Mouse (Mus musculus): ENCODE measurements at regions not wholly inside any gene's neighbourhood (a gene's known extent, or its start where the extent isn't known, plus 50 kb on each side); places are given as distances from the start of the nearest gene placed in this dataset.

DNA sequence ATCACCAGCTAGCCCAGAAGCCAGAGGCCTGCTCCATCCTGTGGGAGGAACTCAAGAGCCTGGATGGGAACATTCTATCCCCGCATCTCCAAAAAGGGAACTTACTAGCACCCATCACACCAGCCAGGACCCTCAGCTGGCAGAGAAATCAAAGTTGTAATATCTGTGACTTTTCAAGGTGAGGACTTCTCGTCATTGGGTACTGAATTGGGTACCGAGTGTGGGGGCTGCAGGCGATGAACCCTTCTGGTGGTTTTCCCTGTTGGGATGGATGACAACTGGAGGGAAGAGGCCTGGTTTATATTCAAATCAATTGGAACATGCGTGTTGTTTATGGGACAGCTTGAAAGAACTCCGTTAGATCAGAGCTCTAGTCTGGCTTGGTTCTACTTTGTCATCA, 187.1 kb upstream of the Gjb5 start:
- intact Hi-C loops (cut with DNase I) = no loop called here
- DNase-seq (ENCODE audit: low spot score in 2 of 2) = no peak

DNA sequence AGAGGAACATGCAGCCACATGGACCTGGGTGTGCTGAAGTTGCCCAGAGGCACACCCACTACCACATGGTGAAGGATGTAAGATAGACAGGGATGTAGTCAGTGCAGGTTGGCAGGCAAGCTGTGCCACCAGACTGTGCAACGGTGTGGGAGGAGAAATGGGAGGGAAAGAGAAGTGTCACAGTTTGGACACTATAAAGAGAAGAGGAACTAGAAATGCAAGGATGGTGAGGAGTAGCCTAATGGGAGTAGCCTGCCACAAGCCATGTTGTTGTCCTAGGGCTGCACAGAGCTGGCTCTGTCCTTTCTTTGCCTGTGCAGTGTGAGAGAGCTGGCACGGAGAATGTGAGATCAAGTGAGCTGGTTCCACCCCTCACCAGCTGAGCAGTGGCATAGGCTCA, 185.3 kb upstream of the Gjb5 start:
- intact Hi-C loops (cut with DNase I) = no loop called here
- peak; percentile 30 to 55 for DNase-seq (ENCODE audit: low spot score in 2 of 2)

DNA sequence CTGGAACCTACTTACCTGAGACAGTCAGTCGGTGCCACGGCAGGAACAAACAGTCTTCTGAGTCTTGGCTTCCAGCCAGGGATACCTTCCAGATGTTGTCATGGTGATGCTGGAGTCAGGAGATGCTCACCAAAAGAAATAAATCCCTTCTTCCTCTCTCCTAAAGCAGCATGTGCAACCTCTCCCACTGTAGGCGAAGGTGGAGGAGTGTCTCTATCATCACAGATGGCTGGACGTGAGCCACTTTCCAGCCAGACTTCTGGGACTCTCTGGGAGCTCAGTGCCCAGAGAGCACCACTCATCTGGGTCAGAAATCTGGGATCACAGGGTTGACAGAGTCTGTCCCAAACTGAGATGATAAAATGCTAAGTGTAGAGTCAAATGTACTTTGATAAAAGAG, 184.8 kb upstream of the Gjb5 start:
- peak in 1 of 2 experiments; percentile 36 for DNase-seq (ENCODE audit: low spot score in 2 of 2)
- intact Hi-C loops (cut with DNase I) = no loop called here

DNA sequence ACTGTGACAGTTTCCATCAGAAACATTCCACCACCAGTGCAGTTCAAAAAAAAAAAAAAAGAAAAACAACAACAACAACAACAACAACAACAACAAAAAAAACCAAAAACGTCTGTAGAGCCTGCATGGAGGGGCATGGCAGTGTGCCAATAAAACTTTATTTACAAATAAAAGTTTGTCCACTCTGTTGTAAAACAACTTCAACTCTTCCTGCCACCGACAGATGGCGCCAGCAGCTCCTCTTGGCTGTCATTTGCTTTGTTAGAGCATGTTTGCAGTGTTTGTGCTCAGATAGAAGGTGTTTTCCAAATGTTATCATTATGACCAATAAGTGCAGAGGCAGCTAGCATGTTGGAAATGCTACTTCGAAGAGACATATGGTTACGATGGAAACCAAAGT, 179.0 kb upstream of the Gjb5 start:
- intact Hi-C loops (cut with DNase I) = loop anchor here (5.0 kb wide), 1 partner anchor 450 kb away; the partner anchor contains the start of gene Csmd2
- DNase-seq (ENCODE audit: low spot score in 2 of 2) = peak in 1 of 2 experiments; percentile 27

DNA sequence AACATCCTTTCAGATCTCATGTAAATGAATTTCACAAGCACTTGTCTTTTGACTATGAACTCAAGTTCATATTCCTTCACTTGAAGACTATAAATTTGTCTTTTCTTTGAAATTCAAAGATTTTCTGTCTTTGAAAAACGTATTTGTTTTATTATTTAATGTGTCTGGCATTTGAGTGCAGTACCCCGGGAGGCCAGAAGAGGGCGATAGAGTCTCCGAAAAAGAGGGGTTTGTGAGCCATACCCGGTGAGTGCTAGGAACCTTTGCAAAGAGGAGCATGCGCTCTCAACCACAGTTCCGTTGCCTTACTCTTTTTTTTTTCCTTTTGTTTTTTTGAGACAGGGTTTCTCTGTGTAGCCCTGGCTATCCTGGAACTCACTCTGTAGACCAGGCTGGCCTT, 177.6 kb upstream of the Gjb5 start:
- intact Hi-C loops (cut with DNase I) = loop anchor here (5.0 kb wide), 1 partner anchor 452 kb away; the partner anchor contains the start of gene Csmd2
- no peak for DNase-seq (ENCODE audit: low spot score in 2 of 2)

DNA sequence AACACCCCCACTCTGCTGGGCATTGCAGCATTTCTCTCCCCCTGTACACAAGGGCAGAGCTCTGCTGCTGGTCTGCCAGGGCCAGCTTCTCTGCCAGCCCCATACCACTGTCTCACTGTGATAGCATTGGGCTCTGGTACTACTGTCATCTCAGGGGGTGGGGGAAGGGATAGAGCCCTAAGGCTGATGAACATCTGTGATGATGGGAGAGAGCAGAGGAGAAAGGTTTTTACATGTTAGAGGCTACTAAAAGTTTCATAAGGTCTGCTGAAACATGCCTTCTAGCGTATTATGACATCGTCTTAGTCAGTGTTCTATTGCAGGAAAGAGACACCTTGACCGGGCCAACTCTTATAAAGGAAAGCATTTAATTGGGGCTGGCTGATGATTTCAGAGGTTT, 176.4 kb upstream of the Gjb5 start:
- intact Hi-C loops (cut with DNase I) = no loop called here
- DNase-seq (ENCODE audit: low spot score in 2 of 2) = no peak

DNA sequence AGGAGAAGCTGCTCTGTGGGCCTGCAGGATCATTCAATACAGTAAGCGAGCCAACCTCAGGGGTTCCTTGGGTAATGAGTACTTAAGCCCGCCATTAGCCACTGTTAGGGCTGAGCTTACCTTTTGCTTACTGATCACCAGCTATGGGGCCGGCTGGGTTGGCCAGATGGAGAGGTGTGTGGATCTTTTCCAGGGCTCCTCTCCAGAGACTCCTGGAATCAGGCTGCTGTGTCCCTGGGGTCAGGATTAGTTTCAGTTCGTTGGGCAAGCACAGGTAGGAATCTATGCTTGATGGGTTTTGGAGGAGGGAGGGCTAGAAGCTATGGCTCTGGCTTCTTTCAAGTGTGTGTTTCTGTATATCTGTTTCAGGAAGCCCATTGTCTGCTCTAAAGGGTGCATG, 175.7 kb upstream of the Gjb5 start:
- no peak for DNase-seq (ENCODE audit: low spot score in 2 of 2)
- intact Hi-C loops (cut with DNase I) = no loop called here

DNA sequence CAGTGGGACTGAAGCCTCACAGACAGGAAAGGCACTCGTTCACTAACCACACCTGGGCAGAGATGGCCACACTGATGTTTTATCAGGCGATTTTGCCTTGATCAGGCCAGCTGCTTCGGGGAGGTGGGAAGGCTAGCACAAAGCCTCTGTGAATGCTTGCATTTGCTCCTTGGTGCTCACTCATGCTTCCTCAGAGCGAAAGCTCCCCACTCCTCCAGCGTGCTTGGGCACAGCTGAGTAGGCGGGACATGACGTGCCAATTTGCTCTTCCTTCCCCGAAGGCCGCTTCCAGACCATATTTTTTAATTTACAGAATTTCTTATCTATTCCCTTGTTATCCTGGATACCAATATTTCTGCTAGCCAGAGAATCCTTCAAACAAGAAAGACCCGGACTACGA, 172.8 kb upstream of the Gjb5 start:
- intact Hi-C loops (cut with DNase I) = no loop called here

DNA sequence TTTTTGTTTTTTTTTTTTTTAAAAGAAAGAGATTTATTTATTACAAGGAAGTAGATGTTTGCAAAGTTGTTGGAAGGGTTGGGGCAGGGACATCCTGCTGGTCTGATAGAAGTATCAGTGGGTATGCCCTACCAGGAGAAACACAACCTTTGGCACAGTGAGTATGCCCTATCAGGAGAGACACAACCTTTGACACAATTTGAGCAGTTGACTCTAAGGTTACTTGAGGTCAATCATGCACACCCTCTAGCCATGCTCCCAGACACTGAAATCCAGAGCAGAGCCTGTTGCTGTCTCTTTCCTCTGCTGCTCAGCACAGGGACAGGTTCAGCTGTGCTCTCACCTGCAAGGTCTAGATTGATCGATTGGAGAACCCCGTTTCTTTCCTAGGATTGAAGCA, 164.2 kb upstream of the Gjb5 start:
- intact Hi-C loops (cut with DNase I) = no loop called here
- no peak for DNase-seq (ENCODE audit: low spot score in 2 of 2)

More for the DNA sequence above, 172.8 kb upstream of the Gjb5 start:
- DNase-seq (ENCODE audit: low spot score in 2 of 2) = no peak

DNA sequence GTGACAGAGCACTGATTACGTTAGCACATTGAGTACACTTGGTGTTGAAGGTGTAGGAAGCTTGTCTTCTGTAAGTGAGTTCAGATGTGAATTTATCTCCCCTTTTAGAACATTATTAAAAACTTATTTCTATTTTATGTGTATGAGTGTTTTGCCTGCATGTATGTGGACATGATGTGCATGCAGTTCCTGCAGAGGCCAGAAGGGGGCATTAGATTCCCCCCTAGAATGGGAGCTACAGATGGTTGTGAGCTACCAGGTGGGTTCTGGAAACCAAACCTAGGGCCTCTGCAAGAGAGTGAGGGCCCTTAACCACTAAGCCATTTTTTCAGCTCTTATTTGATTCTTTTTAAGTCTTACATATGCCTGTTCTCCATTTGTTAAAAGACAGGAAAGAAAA, 160.0 kb upstream of the Gjb5 start:
- DNase-seq (ENCODE audit: low spot score in 2 of 2) = no peak
- intact Hi-C loops (cut with DNase I) = no loop called here

DNA sequence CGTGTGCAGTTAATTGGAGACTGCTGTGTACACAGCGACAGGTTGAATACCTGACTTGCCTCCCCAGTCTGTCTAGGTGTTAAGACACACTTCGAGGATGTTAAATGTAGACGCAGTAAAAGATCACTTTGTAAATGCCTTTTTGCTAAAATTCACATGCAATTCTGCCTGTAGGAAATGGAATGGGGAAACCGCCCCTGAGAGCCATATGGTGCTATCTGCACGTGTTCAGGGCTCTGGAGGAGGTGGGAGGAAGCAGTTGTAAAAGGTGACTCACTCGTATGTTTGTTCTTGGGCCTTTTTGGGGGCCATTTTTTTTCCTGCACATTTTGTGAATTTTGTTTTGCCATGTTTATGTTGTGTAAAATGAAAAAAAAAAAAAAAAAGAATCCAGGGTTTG, 159.6 kb upstream of the Gjb5 start:
- DNase-seq (ENCODE audit: low spot score in 2 of 2) = peak; percentile 72 to 75
- intact Hi-C loops (cut with DNase I) = no loop called here

DNA sequence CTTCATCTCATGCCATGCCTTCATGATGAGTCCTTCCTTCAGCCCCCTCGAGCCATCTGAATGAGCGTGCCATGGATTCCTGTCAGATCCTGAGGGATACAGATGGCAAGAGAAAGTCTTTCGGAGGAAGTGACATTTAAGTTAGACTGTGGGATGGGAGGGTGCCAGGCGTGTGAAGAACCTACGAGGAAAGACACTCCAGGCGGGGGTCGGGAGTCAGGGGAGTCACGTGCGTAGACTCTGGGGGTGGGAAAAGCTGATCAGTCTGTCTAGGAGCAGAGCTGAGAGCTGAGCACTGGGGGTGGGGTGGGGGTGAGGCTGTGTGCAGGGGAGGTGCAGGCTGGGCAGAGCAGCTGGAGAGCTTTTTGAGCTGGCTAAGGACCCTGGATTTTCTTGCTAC, 152.0 kb upstream of the Gjb5 start:
- peak; percentile 63 to 70 for DNase-seq (ENCODE audit: low spot score in 2 of 2)
- intact Hi-C loops (cut with DNase I) = loop anchor here (5.0 kb wide), 1 partner anchor 48 kb away; no protein-coding TSS in a partner anchor

DNA sequence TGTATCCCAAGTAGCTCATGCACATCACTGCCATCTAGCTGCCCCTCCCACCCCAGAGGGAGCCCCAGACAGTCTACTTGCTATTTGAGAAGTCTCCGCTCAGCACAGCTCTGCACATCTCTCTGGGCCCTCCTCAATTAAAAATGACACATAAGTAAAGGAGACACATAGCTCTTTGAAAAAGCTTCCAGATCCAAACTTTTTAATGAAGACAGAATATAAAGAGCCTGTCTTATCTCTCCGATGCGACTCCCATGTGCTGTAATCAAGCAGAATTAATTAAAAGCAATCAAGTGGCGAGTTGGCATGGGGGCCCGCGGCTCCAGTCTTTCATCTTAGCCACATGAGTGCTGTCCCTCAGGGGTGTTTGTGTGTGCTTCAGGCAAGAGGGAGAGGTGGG, 144.6 kb upstream of the Gjb5 start:
- intact Hi-C loops (cut with DNase I) = no loop called here

DNA sequence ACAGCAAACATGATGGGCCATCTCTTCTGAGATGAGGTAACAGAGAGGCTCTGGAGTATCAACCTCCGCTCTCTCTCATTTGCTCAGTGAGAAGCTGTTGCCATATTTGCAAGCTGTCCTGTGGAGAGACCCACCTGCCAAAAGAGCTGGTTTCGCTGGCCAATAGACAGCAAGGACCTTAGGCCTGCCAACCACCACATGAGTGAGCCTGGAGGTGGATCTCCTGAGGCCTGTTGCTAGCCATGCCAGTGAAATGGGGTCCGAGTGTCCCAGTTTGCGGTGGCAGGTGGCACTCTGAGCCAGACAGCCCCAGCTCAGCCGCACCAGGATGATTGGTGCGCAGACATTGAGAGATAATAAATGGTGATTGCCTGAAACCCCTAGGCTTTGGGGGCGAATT, 143.9 kb upstream of the Gjb5 start:
- intact Hi-C loops (cut with DNase I) = no loop called here
- no peak for DNase-seq (ENCODE audit: low spot score in 2 of 2)

More for the DNA sequence above, 144.6 kb upstream of the Gjb5 start:
- DNase-seq (ENCODE audit: low spot score in 2 of 2) = no peak

DNA sequence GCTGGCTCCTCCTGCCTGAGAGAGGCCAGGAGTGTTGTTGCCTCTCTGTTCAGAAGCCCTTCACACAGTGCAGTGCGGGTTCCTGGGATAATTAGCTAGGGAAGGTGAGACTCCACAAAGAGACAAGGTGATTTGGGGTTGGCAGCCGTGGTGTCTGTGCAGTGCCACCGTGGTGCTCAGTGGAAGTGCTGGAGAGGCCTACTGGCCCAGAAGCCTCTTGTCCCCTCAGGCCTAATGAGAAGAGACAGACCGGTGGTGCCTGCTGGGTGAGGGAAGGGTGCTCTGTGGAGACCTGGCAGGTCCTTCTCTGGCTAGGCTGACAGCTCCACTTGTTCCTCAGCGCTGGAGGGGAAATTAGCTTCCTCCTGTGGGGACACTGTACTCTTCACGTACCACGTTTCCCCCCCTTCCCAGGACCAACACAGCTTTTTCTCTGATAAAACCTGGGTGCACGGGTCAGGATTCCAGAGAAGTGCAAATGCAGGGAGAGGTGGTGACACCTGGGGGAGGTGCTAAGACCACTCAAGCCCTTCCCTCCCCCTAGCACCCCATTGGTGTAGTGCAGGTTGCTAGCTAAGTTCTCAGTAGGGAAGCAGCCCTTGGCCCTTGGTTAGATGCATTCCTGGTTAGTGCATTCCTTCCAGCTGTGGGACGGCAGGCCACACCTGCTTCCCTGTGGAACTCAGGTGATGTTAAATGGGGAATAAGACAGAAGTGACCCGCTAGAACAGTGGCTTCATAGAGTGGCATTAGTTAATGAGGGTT, 129.2 kb upstream of the Gjb5 start:
- no peak for DNase-seq (ENCODE audit: low spot score in 2 of 2)
- intact Hi-C loops (cut with DNase I) = no loop called here

DNA sequence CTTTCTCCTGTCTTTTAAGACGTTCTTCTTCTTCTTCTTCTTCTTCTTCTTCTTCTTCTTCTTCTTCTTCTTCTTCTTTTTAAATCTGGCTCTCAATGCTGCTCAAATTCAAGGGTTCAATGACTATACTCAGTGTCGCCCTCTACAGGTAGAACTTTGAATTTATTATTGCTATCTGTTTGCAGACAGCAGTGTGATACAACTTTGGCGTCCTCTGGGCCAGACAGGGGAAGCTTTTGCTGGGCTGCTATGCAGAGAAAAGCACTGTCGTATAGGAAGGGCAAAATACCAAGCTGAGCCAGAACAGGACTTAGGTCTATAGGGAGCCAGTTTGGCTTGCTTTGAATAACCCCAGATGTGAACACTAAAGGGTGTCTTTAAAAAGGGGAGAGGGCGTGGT, 127.3 kb upstream of the Gjb5 start:
- no peak for DNase-seq (ENCODE audit: low spot score in 2 of 2)
- intact Hi-C loops (cut with DNase I) = no loop called here

DNA sequence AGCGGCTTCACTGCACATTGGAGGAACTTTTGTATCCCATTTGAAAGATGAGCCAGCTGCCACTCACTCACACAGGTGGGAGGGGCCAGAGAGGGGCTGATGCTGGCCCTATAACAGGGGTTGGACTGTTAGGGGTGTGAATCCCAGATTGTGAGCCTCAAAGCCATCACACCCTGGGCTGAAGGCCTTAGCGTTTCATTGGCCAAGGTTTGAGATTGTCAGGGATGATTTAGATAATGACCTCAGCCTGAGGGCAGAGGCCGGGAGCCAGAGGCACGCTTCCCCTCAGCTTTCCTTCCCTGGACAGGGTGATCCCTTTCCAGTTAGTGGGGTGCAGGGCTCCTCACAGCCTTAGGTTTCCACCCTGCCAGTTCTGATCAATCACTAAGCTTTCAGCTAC, 124.5 kb upstream of the Gjb5 start:
- DNase-seq (ENCODE audit: low spot score in 2 of 2) = no peak
- intact Hi-C loops (cut with DNase I) = no loop called here

DNA sequence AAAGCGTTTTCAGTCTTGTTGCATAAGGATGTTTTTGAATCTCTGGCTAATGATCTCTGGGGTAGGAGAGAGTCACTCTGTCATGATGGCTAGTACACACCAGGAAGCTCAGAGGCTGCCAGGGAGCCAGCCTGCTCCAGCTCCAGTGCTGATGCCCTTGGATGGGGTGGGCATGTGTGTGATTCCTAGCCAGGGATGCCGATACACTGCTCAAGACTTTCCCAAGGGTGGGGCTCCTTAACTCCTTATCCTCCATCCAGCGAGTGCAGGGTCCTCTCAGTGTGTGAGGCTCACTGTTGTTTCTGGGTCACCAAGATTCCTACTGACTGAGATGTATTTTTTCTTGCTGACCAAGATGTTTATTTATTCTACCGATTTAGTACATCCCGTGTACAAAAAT, 122.4 kb upstream of the Gjb5 start:
- intact Hi-C loops (cut with DNase I) = no loop called here
- DNase-seq (ENCODE audit: low spot score in 2 of 2) = no peak

DNA sequence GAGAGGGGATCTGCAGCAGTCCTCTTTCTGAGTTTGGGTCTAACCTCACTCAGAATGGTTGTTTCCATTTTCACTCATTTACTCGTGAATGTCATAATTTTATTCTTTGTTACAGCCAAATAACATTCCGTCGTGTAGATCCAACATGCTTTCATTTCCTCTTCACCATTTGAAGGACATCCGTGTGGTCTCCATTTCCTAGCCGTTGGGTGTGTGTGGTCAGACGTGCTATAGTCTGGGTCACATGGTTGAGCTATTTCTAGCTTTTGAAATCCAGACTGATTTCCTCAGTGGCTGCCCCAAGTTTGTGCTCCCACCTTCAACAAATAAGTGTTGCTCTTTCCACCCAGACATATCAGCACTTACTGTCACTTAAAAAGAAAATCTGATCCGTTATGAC, 111.9 kb upstream of the Gjb5 start:
- no peak for DNase-seq (ENCODE audit: low spot score in 2 of 2)
- intact Hi-C loops (cut with DNase I) = no loop called here

DNA sequence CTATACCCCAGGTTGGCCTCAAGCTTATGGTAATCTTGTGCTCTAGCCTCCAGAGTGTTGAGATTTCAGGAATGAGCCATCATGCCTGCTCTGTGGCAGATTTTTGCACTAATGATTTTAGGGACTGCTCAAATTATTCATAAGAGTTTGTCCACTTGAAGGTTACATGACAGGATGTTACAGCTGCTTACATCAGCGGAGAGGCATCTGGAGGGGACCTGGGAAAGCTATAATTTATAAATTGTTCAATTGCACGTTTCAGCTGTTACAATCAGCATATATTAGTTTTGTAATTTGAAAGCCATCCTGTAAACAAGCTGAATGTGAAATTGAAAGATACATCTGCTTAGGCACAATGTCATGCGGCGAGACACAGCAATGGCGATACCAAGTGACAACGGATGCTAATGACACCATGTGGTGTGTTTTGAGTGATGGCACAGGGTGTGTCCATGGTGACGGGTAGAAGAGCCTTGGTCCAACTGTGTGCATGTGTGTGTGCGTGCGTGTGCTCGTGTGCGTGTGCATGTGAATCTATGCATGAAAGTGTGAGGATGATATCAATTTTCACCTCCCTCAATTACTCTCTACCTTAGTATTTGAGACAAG, 96.6 kb upstream of the Gjb5 start:
- intact Hi-C loops (cut with DNase I) = no loop called here
- no peak for DNase-seq (ENCODE audit: low spot score in 2 of 2)

DNA sequence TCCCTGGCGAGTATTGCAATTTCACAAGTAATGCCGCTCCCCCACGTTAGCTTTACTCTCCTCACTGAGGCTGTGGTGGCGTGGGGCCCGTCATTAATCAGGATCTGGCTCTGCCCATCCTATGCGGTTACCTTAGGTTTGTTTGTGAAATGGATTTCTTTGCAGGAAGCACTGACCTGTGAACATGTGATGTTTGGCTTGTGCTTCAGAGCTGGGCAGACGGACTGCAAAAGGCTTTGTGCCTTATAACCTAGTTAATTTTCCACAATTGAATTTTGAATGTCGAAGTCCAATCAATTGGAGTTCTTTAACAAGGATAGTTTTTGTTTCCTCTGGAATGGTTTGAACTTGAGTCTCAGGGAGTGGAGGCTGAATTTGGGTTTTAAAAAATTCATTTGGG, 94.1 kb upstream of the Gjb5 start:
- intact Hi-C loops (cut with DNase I) = no loop called here
- DNase-seq (ENCODE audit: low spot score in 2 of 2) = no peak

Data from left cerebral cortex, postnatal 36 days (tissue).